Mouse (Mus musculus) heart, postnatal 14 days (tissue): Measurements from ENCODE around the gene Gm43951. TPM values are rescaled to one million over a fixed set of nuclear protein-coding genes. Genes with fewer than 3 reads are reported as not detected.

Source experiments
- total RNA-seq, 2 experiments: library from RNA; stranded (reverse); gene quantifications; 2 replicates each; pipeline ENCODE4 v1.2.3; 2021

Gm43951 gene
- total RNA-seq, 2 experiments from 2014 or later: 0.41 to 0.74 TPM

Other genes starting within 250 kb of the Gm43951 start
- not detected for gene Aipl1, start 169.3 kb downstream of the Gm43951 start, total RNA-seq
- gene Pimreg, start 164.8 kb downstream of the Gm43951 start, total RNA-seq: 1 to 10 TPM; 6.1 to 6.8 TPM
- gene Pitpnm3, start 71.1 kb downstream of the Gm43951 start, total RNA-seq: 1 to 10 TPM; 1.3 to 1.6 TPM
- gene 4933427D14Rik, start 619 bp upstream of the Gm43951 start, total RNA-seq: 1 to 10 TPM; 4.7 to 5.2 TPM
- 10 to 100 TPM; 40.3 to 43.6 TPM for gene Txndc17, start 707 bp upstream of the Gm43951 start, total RNA-seq
- gene Med31, start 8.8 kb upstream of the Gm43951 start, total RNA-seq: 10 to 100 TPM in 1 of 2 experiments, 1 to 10 TPM in 1; 9.1 to 11.9 TPM
- gene Slc13a5, start 60.4 kb upstream of the Gm43951 start, total RNA-seq: not detected
- gene Xaf1, start 94.8 kb upstream of the Gm43951 start, total RNA-seq: 10 to 100 TPM in 1 of 2 experiments, 1 to 10 TPM in 1; 8.9 to 10.7 TPM
- not detected for gene Fbxo39, start 107.6 kb upstream of the Gm43951 start, total RNA-seq
- gene Tekt1, start 155.6 kb upstream of the Gm43951 start, total RNA-seq: under 1 TPM in 1 of 2 experiments, not detected in 1; 0.26 TPM
- gene Smtnl2, start 204.9 kb upstream of the Gm43951 start, total RNA-seq: 10 to 100 TPM; 27.1 to 30.5 TPM
- under 1 TPM in 1 of 2 experiments, not detected in 1; 0.39 TPM for gene Ggt6, start 228.7 kb upstream of the Gm43951 start, total RNA-seq
- gene Mybbp1a, start 234.5 kb upstream of the Gm43951 start, total RNA-seq: 10 to 100 TPM; 38.0 to 38.4 TPM